Mouse (Mus musculus): ENCODE results near the gene Ifnl3.

- TF ChIP-seq ZNF384 (IDR thresholded peaks at IDR 0.05; ENCODE audit: low read depth, low read length) = no peak
- TF ChIP-seq CHD2 (IDR thresholded peaks at IDR 0.05; ENCODE audit: low read depth, low read length) = no peak
- TF ChIP-seq ZC3H11A (IDR thresholded peaks at IDR 0.05; ENCODE audit: borderline replicate concordance, low read depth, low read length) = no peak
Measured at GRCm38 (mm10) chr7:28560856-28561255, 38.2 kb downstream of the Ifnl3 start.

Data from ES-E14 (cell line).